ENCODE assay signal across 21 mouse cellular contexts in genomic region chr15:10134889-10135288, GRCm38 (mm10). TPM values are rescaled to one million over a fixed set of nuclear protein-coding genes. Genes with fewer than 3 reads are reported as not detected.
DNase-seq lines count a peak whose midpoint lies in the region.
"Had no signal": no experiment of that assay in that cellular context is flagged by ENCODE, and none has a peak within 500 bp of the region (broad histone marks: within the 10 kb centered on the region; RNA-seq: fewer than 3 reads in every experiment).

No protein-coding gene starts in this region.

- intact Hi-C loops in heart, postnatal 14 days (cut with DNase I) = no loop called here

- peak; percentile 89 for DNase-seq in heart, adult 11 months
- no peak for DNase-seq in heart, postnatal 4 days
- peak; percentile 6 to 30 for DNase-seq in heart, adult 9 months (ENCODE audit: low spot score in 2 of 2)
- no peak for DNase-seq in heart, postnatal 14 days
- DNase-seq in layer of hippocampus, adult 9-10 months (ENCODE audit: low spot score) = peak; percentile 3
- no peak for DNase-seq in layer of hippocampus, postnatal 36 days
- DNase-seq in telencephalon, adult 2 months (ENCODE audit: low read depth, low spot score) = peak; percentile 23
- DNase-seq: adrenal gland, postnatal 10 days; adrenal gland, postnatal 36 days; B cell, adult 2 months; cerebellum, adult 11 months; cerebellum, adult 2 months; cerebellum, adult 9-11 months; cerebellum, postnatal 25 days; forebrain, postnatal 0 days; gastrocnemius, postnatal 10 days; gastrocnemius, postnatal 36 days; kidney, adult 11 months had no signal

RNA-seq across cellular contexts. Expression of gene Prlr, which starts 42.1 kb away (rescaled TPM):
- 1 to 10 TPM; 1.2 to 1.7 TPM for total RNA-seq in heart, postnatal 4 days (2021)
- total RNA-seq in heart, postnatal 14 days (2021) = 1 to 10 TPM; 1.2 to 2.3 TPM
- 1 to 10 TPM; 4.4 to 6.9 TPM for total RNA-seq in layer of hippocampus, postnatal 36 days (2021)
- total RNA-seq: CH12.LX; granulocyte monocyte progenitor cell, adult 5-6 weeks; hematopoietic stem cell, adult 5-6 weeks had no signal

Comparison
In these comparisons a context has a peak if more than half of its experiments do, and no peak if none do; other contexts are left out.
1. DNase-seq: peak in heart, adult 11 months (single experiment), heart, adult 9 months (2 of 2), layer of hippocampus, adult 9-10 months (single experiment) and telencephalon, adult 2 months (single experiment); none in heart, postnatal 4 days (single experiment), heart, postnatal 14 days (0 of 2) and layer of hippocampus, postnatal 36 days (0 of 2).